Mouse (Mus musculus) liver, postnatal 0 days (tissue): ENCODE data around the gene Agps.

Experiments
- CTCF ChIP-seq: sonication (generic); IDR thresholded peaks from 2 replicates; pipeline ENCODE4 v1.5.1; 2016; ENCODE audit warnings: antibody characterized with exemption, low read depth
- EP300 ChIP-seq: IDR thresholded peaks from 2 replicates; pipeline ENCODE4 v1.6.1; 2016; ENCODE audit warnings: antibody characterized with exemption, low read depth, mild to moderate bottlenecking

- TF ChIP-seq CTCF (no peak), EP300 (no peak)
Observed at GRCm38 (mm10) chr2:75832781-75833180, 804 bp downstream of the Agps start.
